Mouse (Mus musculus): ENCODE data around the gene Tmem56.

DNA sequence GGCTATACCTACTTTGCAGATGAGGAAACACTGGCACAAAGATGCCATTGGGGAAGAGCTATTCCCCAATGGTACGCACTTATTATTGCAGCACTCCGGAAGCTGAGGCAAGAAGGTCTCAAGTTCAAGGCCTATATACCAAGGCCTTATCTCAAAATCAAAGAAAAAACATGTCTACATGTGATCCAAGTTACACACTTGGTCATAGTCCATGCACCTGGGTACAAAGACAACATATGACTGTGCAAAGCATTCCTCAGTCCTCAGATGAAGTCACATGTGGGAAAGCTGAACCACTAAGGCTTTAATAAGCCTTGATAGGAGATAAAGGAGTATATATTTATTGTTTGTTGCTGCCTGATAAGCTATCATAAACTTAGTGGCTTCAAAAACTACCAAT, 8.9 kb downstream of the Tmem56 start:
- TF ChIP-seq CTCF (IDR thresholded peaks at IDR 0.05) (no peak), POLR2A (IDR thresholded peaks at IDR 0.05; ENCODE audit: insufficient read depth, low read depth, low read length) (no peak)
